Mouse (Mus musculus): ENCODE measurements at regions not wholly inside any gene's neighbourhood (a gene's known extent, or its start where the extent isn't known, plus 50 kb on each side); places are given as distances from the start of the nearest gene placed in this dataset.
"Not testable (repeated sequence)": the region's sequence is repeated elsewhere in the genome, so short reads cannot be mapped to it uniquely, and the experiment has no call there.

GRCm38 (mm10) chr16:20925776-20926175 lies 191.5 kb upstream of the Thpo start:
- H3K36me3 ChIP-seq (ENCODE audit: control insufficient read depth, insufficient read depth, low read length, poor library complexity, severe bottlenecking); DNase-seq (ENCODE audit: low read depth, low spot score); H3K27me3 ChIP-seq (ENCODE audit: control insufficient read depth, insufficient read depth, low read length, poor library complexity, severe bottlenecking): not testable (repeated sequence)

GRCm38 (mm10) chr16:20910864-20911263 lies 176.6 kb upstream of the Thpo start:
- DNase-seq (ENCODE audit: low read depth, low spot score); H3K27me3 ChIP-seq (ENCODE audit: control insufficient read depth, insufficient read depth, low read length, poor library complexity, severe bottlenecking): not testable (repeated sequence)

GRCm38 (mm10) chr16:20908467-20909351 lies 174.4 kb upstream of the Thpo start:
- not testable (repeated sequence) for H3K36me3 ChIP-seq (ENCODE audit: control insufficient read depth, insufficient read depth, low read length, poor library complexity, severe bottlenecking); DNase-seq (ENCODE audit: low read depth, low spot score); H3K27me3 ChIP-seq (ENCODE audit: control insufficient read depth, insufficient read depth, low read length, poor library complexity, severe bottlenecking)

More at GRCm38 (mm10) chr16:20910864-20911263, 176.6 kb upstream of the Thpo start:
- H3K36me3 ChIP-seq (ENCODE audit: control insufficient read depth, insufficient read depth, low read length, poor library complexity, severe bottlenecking), result not testable (repeated sequence)

- Histone ChIP-seq H3K27me3 (ENCODE audit: control insufficient read depth, insufficient read depth, low read length, poor library complexity, severe bottlenecking) (no peaks in the 10 kb centered on the region), H3K36me3 (ENCODE audit: control insufficient read depth, insufficient read depth, low read length, poor library complexity, severe bottlenecking) (no peaks in the 10 kb centered on the region)
- DNase-seq (ENCODE audit: low read depth, low spot score), result no peak
Observed at GRCm38 (mm10) chr16:20895734-20896133, 161.4 kb upstream of the Thpo start.

GRCm38 (mm10) chr16:20871726-20872125 lies 137.4 kb upstream of the Thpo start:
- DNase-seq (ENCODE audit: low read depth, low spot score), result no peak
- H3K27me3 ChIP-seq (ENCODE audit: control insufficient read depth, insufficient read depth, low read length, poor library complexity, severe bottlenecking), result no peaks in the 10 kb centered on the region

GRCm38 (mm10) chr16:20866771-20867170 lies 132.5 kb upstream of the Thpo start:
- Histone ChIP-seq H3K27me3 (ENCODE audit: control insufficient read depth, insufficient read depth, low read length, poor library complexity, severe bottlenecking) (no peaks in the 10 kb centered on the region), H3K36me3 (ENCODE audit: control insufficient read depth, insufficient read depth, low read length, poor library complexity, severe bottlenecking) (no peaks in the 10 kb centered on the region)
- DNase-seq (ENCODE audit: low read depth, low spot score), result no peak

More at GRCm38 (mm10) chr16:20871726-20872125, 137.4 kb upstream of the Thpo start:
- H3K36me3 ChIP-seq (ENCODE audit: control insufficient read depth, insufficient read depth, low read length, poor library complexity, severe bottlenecking), result no peaks in the 10 kb centered on the region

GRCm38 (mm10) chr16:20861256-20861655 lies 126.9 kb upstream of the Thpo start:
- DNase-seq (ENCODE audit: low read depth, low spot score), result no peak
- H3K27me3 ChIP-seq (ENCODE audit: control insufficient read depth, insufficient read depth, low read length, poor library complexity, severe bottlenecking), result no peaks in the 10 kb centered on the region; the same call in 1 of the 2 replicates
- H3K36me3 ChIP-seq (ENCODE audit: control insufficient read depth, insufficient read depth, low read length, poor library complexity, severe bottlenecking), result no peaks in the 10 kb centered on the region

- H3K27me3 ChIP-seq (ENCODE audit: control insufficient read depth, insufficient read depth, low read length, poor library complexity, severe bottlenecking); DNase-seq (ENCODE audit: low read depth, low spot score); H3K36me3 ChIP-seq (ENCODE audit: control insufficient read depth, insufficient read depth, low read length, poor library complexity, severe bottlenecking): not testable (repeated sequence)
Observed at GRCm38 (mm10) chr16:20860606-20861005, 126.3 kb upstream of the Thpo start.

- H3K36me3 ChIP-seq (ENCODE audit: control insufficient read depth, insufficient read depth, low read length, poor library complexity, severe bottlenecking), result no peaks in the 10 kb centered on the region
- no peaks in the 10 kb centered on the region; the same call in 1 of the 2 replicates for H3K27me3 ChIP-seq (ENCODE audit: control insufficient read depth, insufficient read depth, low read length, poor library complexity, severe bottlenecking)
- no peak for DNase-seq (ENCODE audit: low read depth, low spot score)
Observed at GRCm38 (mm10) chr16:20854696-20855213, 120.4 kb upstream of the Thpo start.

- Histone ChIP-seq H3K36me3 (ENCODE audit: control insufficient read depth, insufficient read depth, low read length, poor library complexity, severe bottlenecking) (no peaks in the 10 kb centered on the region), H3K27me3 (ENCODE audit: control insufficient read depth, insufficient read depth, low read length, poor library complexity, severe bottlenecking) (no peaks in the 10 kb centered on the region)
- no peak for DNase-seq (ENCODE audit: low read depth, low spot score)
Observed at GRCm38 (mm10) chr16:20838151-20838550, 103.8 kb upstream of the Thpo start.

- Histone ChIP-seq H3K36me3 (ENCODE audit: control insufficient read depth, insufficient read depth, low read length, poor library complexity, severe bottlenecking) (no peaks in the 10 kb centered on the region), H3K27me3 (ENCODE audit: control insufficient read depth, insufficient read depth, low read length, poor library complexity, severe bottlenecking) (no peaks in the 10 kb centered on the region)
- DNase-seq (ENCODE audit: low read depth, low spot score), result no peak
Observed at GRCm38 (mm10) chr16:20836866-20837265, 102.6 kb upstream of the Thpo start.

GRCm38 (mm10) chr16:20833838-20834237 lies 99.5 kb upstream of the Thpo start:
- not testable (repeated sequence) for DNase-seq (ENCODE audit: low read depth, low spot score)

GRCm38 (mm10) chr16:20833301-20833700 lies 99.0 kb upstream of the Thpo start:
- Histone ChIP-seq H3K27me3 (ENCODE audit: control insufficient read depth, insufficient read depth, low read length, poor library complexity, severe bottlenecking) (no peaks in the 10 kb centered on the region), H3K36me3 (ENCODE audit: control insufficient read depth, insufficient read depth, low read length, poor library complexity, severe bottlenecking) (no peaks in the 10 kb centered on the region)
- DNase-seq (ENCODE audit: low read depth, low spot score), result no peak

More at GRCm38 (mm10) chr16:20833838-20834237, 99.5 kb upstream of the Thpo start:
- H3K36me3 ChIP-seq (ENCODE audit: control insufficient read depth, insufficient read depth, low read length, poor library complexity, severe bottlenecking); H3K27me3 ChIP-seq (ENCODE audit: control insufficient read depth, insufficient read depth, low read length, poor library complexity, severe bottlenecking): not testable (repeated sequence)

GRCm38 (mm10) chr16:20829732-20830435 lies 95.6 kb upstream of the Thpo start:
- no peak for DNase-seq (ENCODE audit: low read depth, low spot score)
- H3K36me3 ChIP-seq (ENCODE audit: control insufficient read depth, insufficient read depth, low read length, poor library complexity, severe bottlenecking), result no peaks in the 10 kb centered on the region
- H3K27me3 ChIP-seq (ENCODE audit: control insufficient read depth, insufficient read depth, low read length, poor library complexity, severe bottlenecking), result no peaks in the 10 kb centered on the region
